Mouse (Mus musculus) CD4-positive naive resting alpha-beta T cell, adult 57 days (primary cell): ENCODE measurements around the gene Adad1. TPM values are rescaled to one million over a fixed set of nuclear protein-coding genes. Genes with fewer than 3 reads are reported as not detected.

ENCODE experiments used
- total RNA-seq: library from RNA; stranded (reverse); gene quantifications from one replicate; pipeline ENCODE4 v1.2.4, GENCODE M21; 2023

The Adad1 gene
- not detected for total RNA-seq

GRCm38 (mm10) chr3:37063406-37063805 lies at the start of gene Adad1:
TSS of gene Adad1 (plus strand) at chr3:37063527.

GRCm38 (mm10) chr3:37125655-37126054 lies 62.3 kb downstream of the Adad1 start, which contains the start of gene Il2:
TSS of gene Il2 (minus strand) at chr3:37125959.

Other genes starting within 250 kb of the Adad1 start
- 234 TPM for gene 4932438A13Rik, start 200.4 kb upstream of the Adad1 start, total RNA-seq
- not detected for gene Il2, start 62.4 kb downstream of the Adad1 start, total RNA-seq
- 0.53 TPM for gene Il21, start 169.1 kb downstream of the Adad1 start, total RNA-seq
- 2.5 TPM for gene Bbs12, start 249.0 kb downstream of the Adad1 start, total RNA-seq
- 0.53 TPM for gene Cetn4, start 249.2 kb downstream of the Adad1 start, total RNA-seq